Comparison of ENCODE assay signal across 10 mouse cellular contexts in genomic region chr2:152427493-152427892, GRCm38 (mm10). TPM values are rescaled to one million over a fixed set of nuclear protein-coding genes. Genes with fewer than 3 reads are reported as not detected.
DNase-seq lines count a peak whose midpoint lies in the region; ATAC-seq and TF ChIP-seq lines count a peak whose summit lies in the region.
"Had no signal": no experiment of that assay in that cellular context is flagged by ENCODE, and none has a peak within 500 bp of the region (broad histone marks: within the 10 kb centered on the region; RNA-seq: fewer than 3 reads in every experiment).

No protein-coding gene starts in this region.

- DNase-seq in heart, postnatal 4 days: no peak
- peak; percentile 60 for DNase-seq in right cerebral cortex, adult 18-20 months
- DNase-seq in right cerebral cortex, postnatal 4 days: no peak
- no peak for DNase-seq in gastrocnemius, adult 2 months
- DNase-seq in testis, postnatal 10 days (ENCODE audit: low spot score): no peak
- DNase-seq in thymus, postnatal 36 days: no peak

- H3K9me3 ChIP-seq in heart, embryonic 12.5 days (replicated peaks): 0 out of 2 replicates have a peak, but pooled peaks cover 5% of the 10 kb centered on the region
- H3K9me3 ChIP-seq in limb, embryonic 12.5 days: peaks cover 5% of the 10 kb centered on the region; the same call in 1 of the 2 replicates

- H3K4me3 ChIP-seq in heart, embryonic 12.5 days: peak overlapping the region; percentile 14
- 0 out of 2 replicates have a peak overlapping the region, but pooled peaks have one; percentile 3 for H3K4me3 ChIP-seq in limb, embryonic 12.5 days (replicated peaks)
- no peak overlapping the region for H3K4me3 ChIP-seq in gastrocnemius, adult 2 months

- H3K4me1 ChIP-seq in heart, embryonic 12.5 days (replicated peaks): peaks cover 20% of the 10 kb centered on the region
- H3K4me1 ChIP-seq in limb, embryonic 12.5 days (replicated peaks): peaks cover 8% of the 10 kb centered on the region

- no peak for ATAC-seq in heart, embryonic 12.5 days (ENCODE audit: insufficient number of reproducible peaks, low FRiP score)
- no peak for ATAC-seq in limb, embryonic 12.5 days (ENCODE audit: insufficient number of reproducible peaks, insufficient read depth, low FRiP score, low TSS enrichment, low read depth)

- no peak for TF ChIP-seq CTCF in gastrocnemius, adult 2 months (IDR thresholded peaks at IDR 0.05)

- H3K27me3 ChIP-seq in heart, embryonic 12.5 days (replicated peaks): no peaks in the 10 kb centered on the region
- H3K27me3 ChIP-seq in limb, embryonic 12.5 days: no peaks in the 10 kb centered on the region

- intact Hi-C loops in gastrocnemius, adult 2 months (cut with DNase I): no loop called here

- H3K27ac ChIP-seq in heart, embryonic 12.5 days (ENCODE audit: poor library complexity, severe bottlenecking): no peak overlapping the region
- no peak overlapping the region for H3K27ac ChIP-seq in limb, embryonic 12.5 days
- no peak overlapping the region for H3K27ac ChIP-seq in gastrocnemius, adult 2 months

- H3K9ac ChIP-seq in heart, embryonic 12.5 days: 0 out of 2 replicates have a peak overlapping the region, but pooled peaks have one; percentile 33
- H3K9ac ChIP-seq in limb, embryonic 12.5 days (replicated peaks): no peak overlapping the region

- 10% methylated on average over 12 of the region's 12 CpGs for WGBS in heart, embryonic 12.5 days
- WGBS in limb, embryonic 12.5 days: 7% methylated on average over 12 of the region's 12 CpGs

- peak overlapping the region; percentile 61 for H3K4me2 ChIP-seq in heart, embryonic 12.5 days
- H3K4me2 ChIP-seq in limb, embryonic 12.5 days: peak overlapping the region; percentile 45

- no peaks in the 10 kb centered on the region for H3K36me3 ChIP-seq in heart, embryonic 12.5 days
- no peaks in the 10 kb centered on the region for H3K36me3 ChIP-seq in limb, embryonic 12.5 days

RNA-seq across cellular contexts. Expression of gene 6820408C15Rik, which starts 12.1 kb away (rescaled TPM):
- 1.7 and 2.1 TPM in 2 replicates for polyA plus RNA-seq in heart, embryonic 12.5 days (2016; fragmentation: Nextera tagmentation; extraction: Ambion mirVana)
- total RNA-seq in heart, postnatal 4 days (2021): 1 to 10 TPM; 3.8 to 4.0 TPM
- 0.24 and 0.59 TPM in 2 replicates for polyA plus RNA-seq in limb, embryonic 12.5 days (2016; fragmentation: Nextera tagmentation; extraction: Ambion mirVana)
- total RNA-seq in gastrocnemius, adult 2 months (2021): not detected
- total RNA-seq: CH12.LX had no signal

RNA-seq across cellular contexts. Expression of gene Zcchc3, which starts 12.7 kb away (rescaled TPM):
- 61.4 and 64.9 TPM in 2 replicates for polyA plus RNA-seq in heart, embryonic 12.5 days (2016; fragmentation: Nextera tagmentation; extraction: Ambion mirVana)
- 10 to 100 TPM; 24.9 to 27.4 TPM for total RNA-seq in heart, postnatal 4 days (2021)
- 74.1 and 76.6 TPM in 2 replicates for polyA plus RNA-seq in limb, embryonic 12.5 days (2016; fragmentation: Nextera tagmentation; extraction: Ambion mirVana)
- total RNA-seq in gastrocnemius, adult 2 months (2021): 1 to 10 TPM; 1.1 to 1.8 TPM
- total RNA-seq: CH12.LX had no signal

RNA-seq across cellular contexts. Expression of gene Sox12, which starts 29.6 kb away (rescaled TPM):
- polyA plus RNA-seq in heart, embryonic 12.5 days (2016; fragmentation: Nextera tagmentation; extraction: Ambion mirVana): 11.5 TPM in 2 replicates
- total RNA-seq in heart, postnatal 4 days (2021): 10 to 100 TPM; 42.3 to 42.6 TPM
- polyA plus RNA-seq in limb, embryonic 12.5 days (2016; fragmentation: Nextera tagmentation; extraction: Ambion mirVana): 15.6 and 16.8 TPM in 2 replicates
- total RNA-seq in gastrocnemius, adult 2 months (2021): under 1 TPM; 0.53 to 0.79 TPM
- total RNA-seq: CH12.LX had no signal

RNA-seq across cellular contexts. Expression of gene Defb23, which starts 36.9 kb away (rescaled TPM):
- polyA plus RNA-seq in heart, embryonic 12.5 days (2016; fragmentation: Nextera tagmentation; extraction: Ambion mirVana): not detected in 2 replicates
- not detected for total RNA-seq in heart, postnatal 4 days (2021)
- not detected in 2 replicates for polyA plus RNA-seq in limb, embryonic 12.5 days (2016; fragmentation: Nextera tagmentation; extraction: Ambion mirVana)
- not detected for total RNA-seq in gastrocnemius, adult 2 months (2021)
- total RNA-seq: CH12.LX; left cerebral cortex, postnatal 10 days had no signal

RNA-seq across cellular contexts. Expression of gene Defb20, which starts 49.4 kb away (rescaled TPM):
- not detected in 2 replicates for polyA plus RNA-seq in heart, embryonic 12.5 days (2016; fragmentation: Nextera tagmentation; extraction: Ambion mirVana)
- total RNA-seq in heart, postnatal 4 days (2021): not detected
- not detected in 2 replicates for polyA plus RNA-seq in limb, embryonic 12.5 days (2016; fragmentation: Nextera tagmentation; extraction: Ambion mirVana)
- not detected for total RNA-seq in gastrocnemius, adult 2 months (2021)
- total RNA-seq: CH12.LX; left cerebral cortex, postnatal 10 days had no signal

Comparison
In these comparisons a context has a peak if more than half of its experiments do, and no peak if none do; other contexts are left out.
1. RNA of gene 6820408C15Rik, which starts 12.1 kb away (total RNA-seq): 3.8 to 4.0 TPM in heart, postnatal 4 days; not detected in gastrocnemius, adult 2 months; every median in the first group is over 4 times any median in the second.
2. RNA of gene Zcchc3, which starts 12.7 kb away (total RNA-seq): 24.9 to 27.4 TPM in heart, postnatal 4 days; 1.1 to 1.8 TPM in gastrocnemius, adult 2 months; every median in the first group is over 4 times any median in the second.
3. RNA of gene Sox12, which starts 29.6 kb away (total RNA-seq): 42.3 to 42.6 TPM in heart, postnatal 4 days; 0.53 to 0.79 TPM in gastrocnemius, adult 2 months; every median in the first group is over 10 times any median in the second.